Mouse (Mus musculus): ENCODE measurements around the gene Chaf1b. TPM values are rescaled to one million over a fixed set of nuclear protein-coding genes. Genes with fewer than 3 reads are reported as not detected.
A peak's percentile ranks its signal among the peaks of the same experiment; 100 is the strongest.

Chaf1b gene
- polyA plus RNA-seq, 1 experiment from 2014 or later: 70.3 TPM

DNA sequence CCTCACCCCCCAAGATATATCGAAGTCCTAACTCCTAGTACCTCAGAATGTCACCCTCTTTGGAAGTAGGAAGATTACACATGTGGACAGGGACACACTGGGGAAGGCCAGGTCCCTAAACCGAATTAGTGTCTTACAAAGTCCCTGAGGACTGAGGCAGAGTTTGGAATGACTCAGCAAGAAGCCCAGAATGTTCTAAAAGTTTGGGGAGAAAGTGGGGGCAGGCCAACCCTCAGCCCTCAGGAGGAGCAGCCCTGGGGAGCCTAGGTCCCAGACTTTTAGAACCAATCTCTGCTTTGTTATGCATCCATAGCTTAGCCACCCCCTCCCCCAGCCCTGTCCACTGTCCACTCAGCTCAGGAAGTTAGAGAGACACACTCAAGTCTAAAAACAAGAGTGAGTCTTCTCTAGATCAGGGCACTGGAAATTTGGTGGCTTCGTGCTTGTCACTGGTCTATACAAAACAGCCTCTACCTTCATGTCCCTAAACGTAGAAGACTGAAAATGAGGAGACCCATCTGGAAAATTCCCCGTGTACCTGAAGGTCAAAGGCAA is 39.2 kb downstream of the Chaf1b start:
- Histone ChIP-seq H3K4me3 (ENCODE audit: low read length) (no peak overlapping the region), H3K9me3 (ENCODE audit: low read length) (no peaks in the 10 kb centered on the region), H3K4me2 (replicated peaks; ENCODE audit: low read depth, low read length) (no peak overlapping the region), H3K27ac (ENCODE audit: low read length) (no peak overlapping the region), H3K4me1 (ENCODE audit: insufficient read depth, low read length) (peaks cover 14% of the 10 kb centered on the region), H3K9ac (replicated peaks; ENCODE audit: low read length) (no peak overlapping the region), H3K27me3 (ENCODE audit: insufficient read depth, low read length) (no peaks in the 10 kb centered on the region; the same call in 1 of the 2 replicates), H3K36me3 (ENCODE audit: insufficient read depth, low read length) (no peaks in the 10 kb centered on the region)
- WGBS: 73% methylated on average over 5 of the region's 5 CpGs
- no peak for ATAC-seq (ENCODE audit: low FRiP score, low TSS enrichment)

- H3K4me3 ChIP-seq (ENCODE audit: low read length): no peak overlapping the region
- H3K4me2 ChIP-seq (replicated peaks; ENCODE audit: low read depth, low read length): no peak overlapping the region
- no peak for ATAC-seq (ENCODE audit: low FRiP score, low TSS enrichment)
- no peaks in the 10 kb centered on the region for H3K9me3 ChIP-seq (ENCODE audit: low read length)
- H3K9ac ChIP-seq (replicated peaks; ENCODE audit: low read length): no peak overlapping the region
- no peaks in the 10 kb centered on the region; the same call in 1 of the 2 replicates for H3K27me3 ChIP-seq (ENCODE audit: insufficient read depth, low read length)
- H3K4me1 ChIP-seq (ENCODE audit: insufficient read depth, low read length): peaks cover 5% of the 10 kb centered on the region
- H3K36me3 ChIP-seq (ENCODE audit: insufficient read depth, low read length): no peaks in the 10 kb centered on the region
- 47% methylated on average over 7 of the region's 7 CpGs for WGBS
- no peak overlapping the region for H3K27ac ChIP-seq (ENCODE audit: low read length)
Observed at GRCm38 (mm10) chr16:93923788-93924187, 40.1 kb downstream of the Chaf1b start.

DNA sequence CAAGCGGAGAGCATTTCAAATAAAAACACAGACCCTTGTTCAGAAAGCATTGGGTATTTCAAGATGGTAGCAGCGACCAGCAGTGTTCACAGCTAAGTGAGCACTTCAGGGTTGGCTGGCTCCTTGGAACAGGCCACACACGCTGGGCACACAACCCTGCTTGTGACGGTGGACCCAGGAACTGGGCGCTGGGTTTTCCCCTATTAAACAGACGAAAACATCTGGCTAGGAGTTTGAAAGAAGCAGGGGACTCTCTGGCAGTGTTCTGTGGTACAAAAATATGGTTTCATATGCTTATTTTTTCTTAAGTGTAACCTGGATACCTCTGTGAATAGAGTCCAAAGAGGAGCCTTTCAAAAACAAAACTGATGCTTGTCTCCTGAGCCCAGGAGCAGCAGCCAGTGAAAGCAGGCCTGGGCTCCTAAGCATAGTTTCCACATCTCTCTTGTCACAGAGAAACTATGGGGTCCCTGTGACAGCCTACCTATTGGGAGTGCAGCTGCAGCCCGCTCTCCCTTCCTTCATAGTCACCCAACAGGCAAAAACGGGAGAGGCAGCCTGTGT is 42.1 kb downstream of the Chaf1b start:
- no peak overlapping the region for H3K4me3 ChIP-seq (ENCODE audit: low read length)
- H3K27ac ChIP-seq (ENCODE audit: low read length): no peak overlapping the region
- no peaks in the 10 kb centered on the region for H3K36me3 ChIP-seq (ENCODE audit: insufficient read depth, low read length)
- 66% methylated on average over 8 of the region's 8 CpGs for WGBS
- peaks cover 6% of the 10 kb centered on the region; the same call in 1 of the 2 replicates for H3K4me1 ChIP-seq (ENCODE audit: insufficient read depth, low read length)
- H3K27me3 ChIP-seq (ENCODE audit: insufficient read depth, low read length): no peaks in the 10 kb centered on the region; the same call in 1 of the 2 replicates
- no peak for ATAC-seq (ENCODE audit: low FRiP score, low TSS enrichment)
- no peaks in the 10 kb centered on the region for H3K9me3 ChIP-seq (ENCODE audit: low read length)
- H3K4me2 ChIP-seq (replicated peaks; ENCODE audit: low read depth, low read length): no peak overlapping the region
- no peak overlapping the region for H3K9ac ChIP-seq (replicated peaks; ENCODE audit: low read length)

- H3K4me3 ChIP-seq (ENCODE audit: low read length): no peak overlapping the region
- no peak overlapping the region for H3K4me2 ChIP-seq (replicated peaks; ENCODE audit: low read depth, low read length)
- H3K36me3 ChIP-seq (ENCODE audit: insufficient read depth, low read length): no peaks in the 10 kb centered on the region
- peaks cover 10% of the 10 kb centered on the region for H3K27me3 ChIP-seq (ENCODE audit: insufficient read depth, low read length)
- H3K9me3 ChIP-seq (ENCODE audit: low read length): no peaks in the 10 kb centered on the region
- WGBS: 61% methylated on average over 17 of the region's 17 CpGs
- peak; percentile 43; the same call in 1 of the 2 replicates for ATAC-seq (ENCODE audit: low FRiP score, low TSS enrichment)
- no peak overlapping the region for H3K9ac ChIP-seq (replicated peaks; ENCODE audit: low read length)
- no peak overlapping the region for H3K27ac ChIP-seq (ENCODE audit: low read length)
- H3K4me1 ChIP-seq (ENCODE audit: insufficient read depth, low read length): 0 out of 2 replicates have a peak, but pooled peaks cover 6% of the 10 kb centered on the region
Observed at GRCm38 (mm10) chr16:93929370-93930032, 45.8 kb downstream of the Chaf1b start.

GRCm38 (mm10) chr16:93932185-93933168 is 48.8 kb downstream of the Chaf1b start:
- Histone ChIP-seq H3K27ac (ENCODE audit: low read length) (no peak overlapping the region), H3K27me3 (ENCODE audit: insufficient read depth, low read length) (peaks cover 36% of the 10 kb centered on the region), H3K9me3 (ENCODE audit: low read length) (no peaks in the 10 kb centered on the region), H3K4me1 (ENCODE audit: insufficient read depth, low read length) (0 out of 2 replicates have a peak, but pooled peaks cover 6% of the 10 kb centered on the region), H3K36me3 (ENCODE audit: insufficient read depth, low read length) (no peaks in the 10 kb centered on the region), H3K9ac (replicated peaks; ENCODE audit: low read length) (no peak overlapping the region), H3K4me2 (replicated peaks; ENCODE audit: low read depth, low read length) (no peak overlapping the region), H3K4me3 (ENCODE audit: low read length) (no peak overlapping the region)
- ATAC-seq (ENCODE audit: low FRiP score, low TSS enrichment): no peak
- WGBS: 21% methylated on average over 17 of the region's 17 CpGs

DNA sequence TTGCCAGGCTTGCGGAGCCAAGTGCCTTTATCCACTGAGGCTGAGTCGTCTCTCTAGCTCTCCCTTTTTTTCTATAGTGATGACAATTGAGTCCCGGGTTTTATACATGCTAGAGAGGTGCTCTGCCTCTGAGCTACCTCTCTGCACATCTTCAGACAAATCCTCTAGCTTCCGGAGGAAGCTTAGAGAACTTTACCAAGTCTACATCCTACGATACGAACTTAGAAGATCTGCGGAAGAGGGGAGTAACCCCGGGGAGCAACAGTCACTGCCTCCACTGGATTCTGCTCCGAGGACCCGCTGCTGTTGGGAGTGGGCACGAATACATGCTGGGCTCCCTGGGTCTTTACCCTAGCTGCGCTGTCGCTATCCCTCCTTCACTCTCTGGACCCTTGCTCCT is 50.9 kb downstream of the Chaf1b start:
- H3K36me3 ChIP-seq (ENCODE audit: insufficient read depth, low read length): no peaks in the 10 kb centered on the region
- H3K9me3 ChIP-seq (ENCODE audit: low read length): no peaks in the 10 kb centered on the region
- peak overlapping the region; percentile 5 for H3K4me2 ChIP-seq (replicated peaks; ENCODE audit: low read depth, low read length)
- ATAC-seq (ENCODE audit: low FRiP score, low TSS enrichment): no peak
- 0 out of 2 replicates have a peak, but pooled peaks cover 1% of the 10 kb centered on the region for H3K4me1 ChIP-seq (ENCODE audit: insufficient read depth, low read length)
- WGBS: 22% methylated on average over 13 of the region's 13 CpGs
- H3K27me3 ChIP-seq (ENCODE audit: insufficient read depth, low read length): peaks cover 40% of the 10 kb centered on the region
- no peak overlapping the region for H3K4me3 ChIP-seq (ENCODE audit: low read length)
- no peak overlapping the region for H3K9ac ChIP-seq (replicated peaks; ENCODE audit: low read length)
- no peak overlapping the region for H3K27ac ChIP-seq (ENCODE audit: low read length)

DNA sequence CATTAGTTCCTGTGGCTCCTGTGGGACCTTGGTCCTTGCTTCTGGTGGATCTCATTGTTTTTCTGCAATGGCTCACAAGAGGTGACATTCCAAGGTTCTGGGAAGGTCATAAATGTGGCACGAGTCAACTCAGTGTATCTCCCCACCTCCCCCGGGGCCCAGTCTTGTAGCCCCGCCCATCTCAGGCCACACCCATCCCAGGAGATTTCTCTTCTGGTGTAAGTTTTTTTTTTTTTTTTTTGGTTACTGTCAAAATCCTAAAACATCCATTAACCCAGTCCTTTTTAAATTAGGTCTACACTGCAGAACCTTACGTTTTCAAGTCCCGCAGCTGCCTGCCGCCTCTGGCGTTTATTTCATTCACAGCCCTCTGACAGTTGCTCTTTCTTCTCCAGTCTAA is 51.3 kb downstream of the Chaf1b start:
- no peak overlapping the region for H3K27ac ChIP-seq (ENCODE audit: low read length)
- no peak overlapping the region for H3K9ac ChIP-seq (replicated peaks; ENCODE audit: low read length)
- H3K36me3 ChIP-seq (ENCODE audit: insufficient read depth, low read length): no peaks in the 10 kb centered on the region
- peak overlapping the region; percentile 5 for H3K4me2 ChIP-seq (replicated peaks; ENCODE audit: low read depth, low read length)
- peaks cover 40% of the 10 kb centered on the region for H3K27me3 ChIP-seq (ENCODE audit: insufficient read depth, low read length)
- H3K4me3 ChIP-seq (ENCODE audit: low read length): no peak overlapping the region
- ATAC-seq (ENCODE audit: low FRiP score, low TSS enrichment): no peak
- 24% methylated on average over 7 of the region's 7 CpGs for WGBS
- H3K4me1 ChIP-seq (ENCODE audit: insufficient read depth, low read length): no peaks in the 10 kb centered on the region
- H3K9me3 ChIP-seq (ENCODE audit: low read length): no peaks in the 10 kb centered on the region

GRCm38 (mm10) chr16:93938400-93938846 is 54.7 kb downstream of the Chaf1b start:
- no peak overlapping the region for H3K27ac ChIP-seq (ENCODE audit: low read length)
- WGBS: 7% methylated on average over 16 of the region's 16 CpGs
- no peak overlapping the region for H3K9ac ChIP-seq (replicated peaks; ENCODE audit: low read length)
- peaks cover 43% of the 10 kb centered on the region for H3K27me3 ChIP-seq (ENCODE audit: insufficient read depth, low read length)
- ATAC-seq (ENCODE audit: low FRiP score, low TSS enrichment): no peak
- H3K4me2 ChIP-seq (replicated peaks; ENCODE audit: low read depth, low read length): peak overlapping the region; percentile 56
- H3K4me3 ChIP-seq (ENCODE audit: low read length): peak overlapping the region; percentile 43
- H3K36me3 ChIP-seq (ENCODE audit: insufficient read depth, low read length): no peaks in the 10 kb centered on the region
- no peaks in the 10 kb centered on the region for H3K9me3 ChIP-seq (ENCODE audit: low read length)
- H3K4me1 ChIP-seq (ENCODE audit: insufficient read depth, low read length): peaks cover 4% of the 10 kb centered on the region; the same call in 1 of the 2 replicates

DNA sequence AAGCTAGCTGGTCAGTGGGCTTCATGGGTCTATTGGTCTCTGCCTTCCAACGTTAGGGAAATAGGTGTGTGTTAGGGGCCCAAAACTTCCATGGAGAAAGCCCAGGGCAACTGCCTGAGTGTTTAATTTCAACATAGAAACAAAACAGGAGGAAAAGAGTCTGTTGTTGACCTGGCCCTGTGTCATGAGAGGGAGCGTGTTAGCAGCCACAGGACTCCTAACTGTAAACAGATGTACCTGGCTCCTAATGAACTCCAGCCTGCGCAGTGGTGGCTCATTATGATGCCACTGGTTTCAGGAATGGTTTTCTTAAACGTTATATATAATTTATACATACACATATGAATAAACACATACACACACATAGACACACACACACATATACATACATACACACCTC is 56.3 kb downstream of the Chaf1b start:
- Histone ChIP-seq H3K9ac (replicated peaks; ENCODE audit: low read length) (no peak overlapping the region), H3K27ac (ENCODE audit: low read length) (no peak overlapping the region), H3K36me3 (ENCODE audit: insufficient read depth, low read length) (no peaks in the 10 kb centered on the region), H3K27me3 (ENCODE audit: insufficient read depth, low read length) (peaks cover 44% of the 10 kb centered on the region), H3K4me2 (replicated peaks; ENCODE audit: low read depth, low read length) (no peak overlapping the region), H3K4me1 (ENCODE audit: insufficient read depth, low read length) (peaks cover 4% of the 10 kb centered on the region; the same call in 1 of the 2 replicates), H3K9me3 (ENCODE audit: low read length) (no peaks in the 10 kb centered on the region), H3K4me3 (ENCODE audit: low read length) (no peak overlapping the region)
- 87% methylated on average over 4 of the region's 4 CpGs for WGBS
- ATAC-seq (ENCODE audit: low FRiP score, low TSS enrichment): no peak
